Mouse (Mus musculus) lung, postnatal 4 days (tissue): Measurements from ENCODE around the gene Lrrc2.
A peak's percentile ranks its signal among the peaks of the same experiment; 100 is the strongest.

Experiments used
- DNase-seq, 2 experiments: peaks; one replicate each; pipeline ENCODE4 v3.0.0; 2021

Lrrc2 gene

GRCm38 (mm10) chr9:110989141-110989540, 37.8 kb downstream of the Lrrc2 start:
- DNase-seq, result no peak

DNA sequence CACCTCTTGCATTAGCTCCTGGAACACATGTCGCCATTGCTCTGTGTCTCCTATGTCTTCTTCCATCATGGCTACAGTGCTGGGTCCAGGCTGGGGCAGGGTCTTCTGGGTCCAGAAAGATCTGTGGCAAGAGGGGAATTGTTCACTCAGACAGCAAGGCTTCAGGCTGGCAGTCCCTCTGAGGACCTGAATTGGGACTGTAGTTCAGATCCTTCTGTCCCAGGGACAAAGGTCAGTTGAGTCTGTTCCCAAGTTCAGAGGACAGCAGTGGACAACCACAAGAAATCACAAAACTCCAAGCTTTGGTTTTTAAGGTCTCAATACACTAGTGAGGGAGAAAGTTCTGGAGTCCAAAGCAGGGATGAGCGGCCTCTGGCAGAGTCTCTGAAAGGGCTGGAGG, 38.2 kb downstream of the Lrrc2 start:
- no peak for DNase-seq

- peak; percentile 54 to 66 for DNase-seq
These were observed 38.9 kb downstream of the Lrrc2 start, which contains the start of gene Rtp3 for GRCm38 (mm10) chr9:110990204-110990603. TSS of gene Rtp3 (minus strand) at chr9:110990583.

GRCm38 (mm10) chr9:110993281-110993709, 42.0 kb downstream of the Lrrc2 start:
- DNase-seq, result no peak

- peak; percentile 85 to 86 for DNase-seq
These were observed 43.4 kb downstream of the Lrrc2 start for GRCm38 (mm10) chr9:110994716-110995172.

DNA sequence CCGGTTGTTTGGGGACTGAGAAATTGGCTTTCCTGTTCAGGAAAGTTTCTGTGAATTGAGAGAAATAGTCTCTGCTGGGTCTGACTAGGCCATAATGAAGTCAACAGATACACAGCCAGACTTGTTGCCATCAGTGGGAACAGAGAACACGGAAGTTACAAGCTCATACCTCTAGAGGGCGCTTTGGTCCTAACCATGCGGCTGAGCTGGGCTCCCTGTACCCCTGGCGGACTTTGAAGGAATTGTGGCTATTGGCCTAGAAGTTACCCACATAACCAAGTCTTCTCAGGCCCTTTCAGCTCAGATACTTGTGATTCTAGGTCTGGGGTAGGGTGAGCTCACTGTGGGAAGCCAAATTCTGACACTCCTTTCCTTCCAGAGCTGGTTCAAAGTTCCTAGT, 45.9 kb downstream of the Lrrc2 start:
- peak; percentile 73 to 89 for DNase-seq

- peak; percentile 33 to 75 for DNase-seq
These were observed 47.7 kb downstream of the Lrrc2 start for GRCm38 (mm10) chr9:110999056-110999455.

- peak; percentile 55 to 74 for DNase-seq
These were observed 48.5 kb downstream of the Lrrc2 start for GRCm38 (mm10) chr9:110999856-111000255.

- no peak for DNase-seq
These were observed 50.3 kb downstream of the Lrrc2 start for GRCm38 (mm10) chr9:111001621-111002020.

GRCm38 (mm10) chr9:111003279-111003678, 51.9 kb downstream of the Lrrc2 start:
- DNase-seq, result no peak

DNA sequence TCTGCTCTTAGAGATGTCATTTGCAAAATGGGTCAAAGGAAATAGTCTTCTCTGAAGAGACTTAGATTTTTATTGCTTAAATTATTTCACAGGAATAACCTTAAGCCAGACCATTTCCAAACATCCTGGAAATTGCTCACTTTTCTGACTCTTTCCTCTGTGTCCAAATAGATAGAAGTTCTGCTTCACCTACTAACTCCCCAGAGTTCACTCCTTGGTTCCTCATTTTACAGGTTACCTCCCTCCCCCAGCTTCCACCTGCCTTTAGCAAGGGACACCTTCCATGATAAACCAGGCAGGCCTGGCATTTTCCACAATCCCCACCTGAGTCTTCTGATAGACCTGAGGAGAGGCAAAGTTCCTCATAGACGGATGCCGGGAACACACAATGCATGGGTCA, 55.2 kb downstream of the Lrrc2 start:
- no peak for DNase-seq

DNA sequence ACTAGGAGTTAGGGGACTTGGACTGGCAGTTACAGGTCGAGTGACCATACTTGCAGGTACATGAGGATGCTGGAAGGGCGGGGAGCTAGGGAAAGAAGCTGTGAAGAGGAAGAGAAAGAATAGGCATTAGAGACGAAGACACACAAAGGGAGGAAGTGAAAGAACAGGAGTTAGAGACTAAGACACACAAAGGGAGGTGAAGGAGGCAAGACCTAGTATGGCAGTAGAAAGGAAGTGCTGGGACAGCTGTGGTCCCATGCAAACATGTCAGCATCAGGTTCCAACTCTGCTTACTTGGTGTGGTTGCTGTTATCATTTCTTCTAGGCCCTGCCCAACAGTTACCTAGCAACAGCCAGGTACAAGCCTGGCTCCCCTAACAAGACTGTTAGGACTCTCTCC, 58.4 kb downstream of the Lrrc2 start:
- no peak for DNase-seq

GRCm38 (mm10) chr9:111011550-111011949, 60.2 kb downstream of the Lrrc2 start:
- peak; percentile 21 to 50 for DNase-seq

DNA sequence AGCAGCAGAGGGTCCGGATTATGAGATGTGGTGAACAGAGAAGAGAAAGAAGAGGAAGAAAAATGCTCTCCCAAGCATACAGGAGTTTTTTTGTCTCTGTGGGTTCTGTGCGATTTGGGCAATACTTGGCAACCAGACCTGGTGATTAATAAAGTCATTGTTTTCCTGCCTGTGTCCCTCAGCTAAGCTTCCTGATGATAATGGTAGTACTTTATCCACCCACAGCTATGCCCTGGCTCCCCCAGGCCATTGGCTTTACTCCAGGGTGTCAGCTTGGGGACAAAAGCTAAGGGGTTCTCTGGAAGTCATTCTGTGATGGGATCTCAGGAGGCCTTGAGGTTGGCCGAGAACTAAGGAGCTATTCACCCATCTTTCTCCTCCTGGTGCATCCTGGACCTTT, 60.7 kb downstream of the Lrrc2 start:
- peak; percentile 50 to 69 for DNase-seq

DNA sequence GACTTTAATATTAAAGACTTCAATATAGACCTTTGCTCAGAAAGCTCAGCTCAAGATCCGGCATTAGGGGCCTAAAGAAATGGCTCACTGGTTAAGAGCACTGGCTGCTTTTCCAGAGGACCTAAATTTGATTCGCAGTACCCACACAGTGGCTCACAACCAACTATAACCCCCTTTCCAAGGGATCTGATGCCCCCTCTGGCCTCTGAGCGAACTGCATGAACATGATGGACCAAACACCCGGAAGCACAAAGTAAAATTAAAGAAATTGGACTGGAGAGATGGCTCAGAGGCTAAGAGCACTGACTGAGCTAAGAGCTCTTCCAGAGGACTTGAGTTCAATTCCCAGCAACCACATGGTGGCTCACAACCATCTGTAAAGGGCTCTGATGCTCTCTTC, 64.3 kb downstream of the Lrrc2 start:
- no peak for DNase-seq

GRCm38 (mm10) chr9:111019022-111019421, 67.7 kb downstream of the Lrrc2 start, which contains the start of gene Ltf:
TSS of gene Ltf (plus strand) at chr9:111019271.
- DNase-seq, result no peak

DNA sequence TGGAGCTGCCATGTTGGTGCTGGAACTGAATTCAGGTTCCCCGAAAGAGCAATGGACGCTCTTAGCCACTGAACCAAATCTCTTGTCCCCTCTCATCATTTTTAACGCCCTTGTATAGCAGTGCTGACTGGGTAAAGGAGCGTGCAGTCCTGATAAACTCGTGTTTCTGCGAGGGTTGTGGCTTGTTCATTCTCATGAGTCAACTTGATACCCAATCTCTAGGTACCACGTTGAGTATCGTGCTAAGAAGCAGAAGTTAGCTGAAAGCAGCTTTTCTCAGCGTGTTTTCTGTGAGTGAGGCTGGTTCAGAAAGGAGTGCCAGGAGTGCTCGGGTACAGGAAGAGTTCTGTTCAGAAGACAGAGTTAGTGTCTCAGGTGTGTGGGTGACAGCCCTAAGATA, 75.4 kb downstream of the Lrrc2 start:
- DNase-seq, result no peak
